Mouse (Mus musculus): ENCODE data around the gene Trim26. TPM values are rescaled to one million over a fixed set of nuclear protein-coding genes. Genes with fewer than 3 reads are reported as not detected.
A peak's percentile ranks its signal among the peaks of the same experiment; 100 is the strongest.
"Not testable (repeated sequence)": the region's sequence is repeated elsewhere in the genome, so short reads cannot be mapped to it uniquely, and the experiment has no call there.

The Trim26 gene
- polyA plus RNA-seq, 1 experiment from 2014 or later: 39.9 TPM

DNA sequence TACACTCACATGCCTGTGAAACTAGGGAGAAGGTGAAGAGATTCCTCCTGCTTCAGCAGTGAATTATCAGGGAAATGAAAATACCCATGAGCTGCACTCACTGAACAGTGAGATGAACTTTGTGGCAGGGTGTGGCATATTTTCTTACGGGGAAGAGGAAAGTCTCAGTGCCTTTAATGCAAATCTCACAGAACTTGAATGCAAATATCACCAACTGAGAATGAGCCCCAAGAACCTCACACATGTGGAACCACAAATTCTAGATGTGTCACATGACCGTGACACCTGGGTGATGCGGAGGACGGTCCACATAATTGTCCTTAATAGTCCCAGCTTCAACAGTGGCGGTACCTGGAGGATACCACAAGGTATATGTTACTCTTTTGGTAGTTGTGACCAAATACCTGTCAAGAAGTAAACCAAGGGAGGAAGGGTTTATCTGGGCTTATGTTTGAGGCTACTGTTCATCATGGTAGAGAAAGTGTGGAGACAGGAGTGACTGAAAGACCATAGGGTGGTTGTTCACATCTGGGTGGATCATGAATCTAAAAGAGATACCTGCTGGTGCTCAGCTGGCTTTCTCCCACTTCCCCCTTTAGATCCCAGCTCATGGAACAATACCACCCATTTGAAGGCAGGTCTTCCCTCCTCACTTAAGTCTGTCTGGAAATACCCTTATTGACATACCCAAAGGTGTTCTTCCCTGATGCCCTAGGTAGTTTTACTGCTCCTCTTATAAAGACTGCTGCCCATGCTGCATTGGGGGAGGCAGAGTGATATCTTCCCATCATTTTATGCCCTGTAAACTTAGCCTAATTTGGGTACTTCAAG lies 53.4 kb downstream of the Trim26 start, which contains the start of gene Trim40:
TSS of gene Trim40 (minus strand) at position 51 of the 831 bp plus-strand sequence.
- Histone ChIP-seq H3K4me1 (ENCODE audit: control insufficient read depth, insufficient read depth, low read length) (no peaks in the 10 kb centered on the region), H3K36me3 (ENCODE audit: control insufficient read depth, insufficient read depth, low read length) (no peaks in the 10 kb centered on the region), H3K9me3 (replicated peaks; ENCODE audit: control insufficient read depth, low read length) (no peaks in the 10 kb centered on the region), H3K27ac (ENCODE audit: low read length) (no peak within 1 kb of the TSS), H3K4me3 (replicated peaks; ENCODE audit: low read length) (no peak within 1 kb of the TSS), H3K4me2 (ENCODE audit: low read depth, low read length) (no peak within 1 kb of the TSS), H3K27me3 (ENCODE audit: control insufficient read depth, insufficient read depth, low read length) (no peaks in the 10 kb centered on the region), H3K9ac (ENCODE audit: low read length) (no peak within 1 kb of the TSS)
- ATAC-seq (ENCODE audit: insufficient read depth, low FRiP score): no peak
- 77% methylated on average over 5 of the region's 5 CpGs for WGBS

DNA sequence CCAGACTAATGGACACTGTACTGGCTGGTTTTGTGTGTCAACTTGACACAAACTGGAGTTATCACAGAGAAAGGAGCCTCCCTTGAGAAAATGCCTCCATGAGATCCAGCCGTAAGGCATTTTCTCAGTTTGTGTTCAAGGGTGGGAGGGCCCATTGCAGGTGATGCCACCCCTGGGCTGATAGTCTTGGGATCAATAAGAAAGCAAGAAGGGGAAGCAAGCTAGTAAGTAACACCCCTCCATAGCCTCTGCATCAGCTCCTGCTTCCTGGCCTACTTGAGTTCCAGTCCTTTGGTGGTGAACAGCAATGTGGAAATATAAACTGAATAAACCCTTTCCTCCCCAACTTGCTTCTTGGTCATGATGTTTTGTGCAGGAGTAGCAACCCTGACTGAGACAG lies 54.6 kb downstream of the Trim26 start:
- not testable (repeated sequence) for H3K4me2 ChIP-seq (ENCODE audit: low read depth, low read length); H3K27me3 ChIP-seq (ENCODE audit: control insufficient read depth, insufficient read depth, low read length); H3K27ac ChIP-seq (ENCODE audit: low read length); ATAC-seq (ENCODE audit: insufficient read depth, low FRiP score); H3K4me1 ChIP-seq (ENCODE audit: control insufficient read depth, insufficient read depth, low read length); H3K36me3 ChIP-seq (ENCODE audit: control insufficient read depth, insufficient read depth, low read length); H3K9ac ChIP-seq (ENCODE audit: low read length); H3K4me3 ChIP-seq (replicated peaks; ENCODE audit: low read length); H3K9me3 ChIP-seq (replicated peaks; ENCODE audit: control insufficient read depth, low read length)
- WGBS: 81% methylated on average over 1 of the region's 1 CpGs

GRCm38 (mm10) chr17:36892362-36892761 lies 55.4 kb downstream of the Trim26 start:
- Histone ChIP-seq H3K4me2 (ENCODE audit: low read depth, low read length) (no peak overlapping the region), H3K36me3 (ENCODE audit: control insufficient read depth, insufficient read depth, low read length) (no peaks in the 10 kb centered on the region), H3K27me3 (ENCODE audit: control insufficient read depth, insufficient read depth, low read length) (no peaks in the 10 kb centered on the region), H3K27ac (ENCODE audit: low read length) (no peak overlapping the region), H3K4me1 (ENCODE audit: control insufficient read depth, insufficient read depth, low read length) (no peaks in the 10 kb centered on the region), H3K4me3 (replicated peaks; ENCODE audit: low read length) (no peak overlapping the region), H3K9me3 (replicated peaks; ENCODE audit: control insufficient read depth, low read length) (no peaks in the 10 kb centered on the region), H3K9ac (ENCODE audit: low read length) (no peak overlapping the region)
- WGBS: 8% methylated on average over 2 of the region's 2 CpGs
- ATAC-seq (ENCODE audit: insufficient read depth, low FRiP score): no peak

- Histone ChIP-seq H3K27me3 (ENCODE audit: control insufficient read depth, insufficient read depth, low read length) (no peaks in the 10 kb centered on the region), H3K9ac (ENCODE audit: low read length) (no peak overlapping the region), H3K36me3 (ENCODE audit: control insufficient read depth, insufficient read depth, low read length) (no peaks in the 10 kb centered on the region), H3K4me2 (ENCODE audit: low read depth, low read length) (no peak overlapping the region), H3K4me1 (ENCODE audit: control insufficient read depth, insufficient read depth, low read length) (no peaks in the 10 kb centered on the region), H3K27ac (ENCODE audit: low read length) (no peak overlapping the region), H3K9me3 (replicated peaks; ENCODE audit: control insufficient read depth, low read length) (no peaks in the 10 kb centered on the region), H3K4me3 (replicated peaks; ENCODE audit: low read length) (no peak overlapping the region)
- WGBS: 48% methylated on average over 5 of the region's 5 CpGs
- no peak for ATAC-seq (ENCODE audit: insufficient read depth, low FRiP score)
Measured at GRCm38 (mm10) chr17:36893387-36893786, 56.5 kb downstream of the Trim26 start.

DNA sequence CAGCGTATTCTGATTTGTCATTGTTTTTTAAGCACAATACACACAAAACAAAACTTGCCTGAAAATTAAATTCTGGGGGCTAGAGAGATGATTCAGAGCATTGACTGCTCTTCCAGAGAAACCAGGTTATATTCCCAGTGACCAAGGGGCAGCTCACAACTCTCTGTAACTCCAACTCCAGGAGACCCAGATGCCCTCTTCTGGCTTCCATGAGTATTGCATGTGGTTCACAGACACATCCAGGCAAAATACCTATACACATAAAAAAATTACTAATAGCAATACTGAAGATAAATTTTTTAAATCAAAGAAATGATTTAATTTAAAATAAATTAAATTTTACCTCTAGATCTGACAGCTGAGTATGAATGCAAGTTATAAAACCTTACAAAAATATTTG lies 59.6 kb downstream of the Trim26 start:
- Histone ChIP-seq H3K36me3 (ENCODE audit: control insufficient read depth, insufficient read depth, low read length) (no peaks in the 10 kb centered on the region), H3K4me1 (ENCODE audit: control insufficient read depth, insufficient read depth, low read length) (no peaks in the 10 kb centered on the region), H3K9ac (ENCODE audit: low read length) (no peak overlapping the region), H3K27ac (ENCODE audit: low read length) (no peak overlapping the region), H3K27me3 (ENCODE audit: control insufficient read depth, insufficient read depth, low read length) (no peaks in the 10 kb centered on the region), H3K4me3 (replicated peaks; ENCODE audit: low read length) (no peak overlapping the region), H3K4me2 (ENCODE audit: low read depth, low read length) (no peak overlapping the region), H3K9me3 (replicated peaks; ENCODE audit: control insufficient read depth, low read length) (no peaks in the 10 kb centered on the region)
- no peak for ATAC-seq (ENCODE audit: insufficient read depth, low FRiP score)
- WGBS: 76% methylated on average over 1 of the region's 1 CpGs

DNA sequence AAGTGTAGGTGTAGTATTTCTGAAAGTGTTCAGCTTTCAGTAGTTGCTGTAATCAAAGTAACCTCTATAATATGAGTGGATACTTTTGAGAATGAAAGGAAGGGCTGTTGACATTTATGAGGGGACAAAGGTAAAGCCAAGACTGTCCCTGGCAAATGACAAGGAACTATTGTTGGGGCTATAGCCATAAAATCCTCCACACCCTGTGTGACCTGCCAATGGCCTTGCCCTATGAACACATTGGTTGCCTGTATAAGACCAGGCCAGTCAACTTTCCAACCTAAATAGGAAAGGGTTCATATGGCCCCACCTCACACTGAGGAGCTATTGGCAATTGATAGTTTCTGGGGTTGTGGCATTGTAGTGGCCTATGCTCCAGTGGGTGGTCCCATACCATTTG lies 60.1 kb downstream of the Trim26 start:
- no peaks in the 10 kb centered on the region for H3K4me1 ChIP-seq (ENCODE audit: control insufficient read depth, insufficient read depth, low read length)
- no peaks in the 10 kb centered on the region for H3K9me3 ChIP-seq (replicated peaks; ENCODE audit: control insufficient read depth, low read length)
- no peak overlapping the region for H3K27ac ChIP-seq (ENCODE audit: low read length)
- H3K36me3 ChIP-seq (ENCODE audit: control insufficient read depth, insufficient read depth, low read length): no peaks in the 10 kb centered on the region
- H3K27me3 ChIP-seq (ENCODE audit: control insufficient read depth, insufficient read depth, low read length): no peaks in the 10 kb centered on the region
- no peak overlapping the region for H3K9ac ChIP-seq (ENCODE audit: low read length)
- no peak overlapping the region for H3K4me2 ChIP-seq (ENCODE audit: low read depth, low read length)
- no peak overlapping the region for H3K4me3 ChIP-seq (replicated peaks; ENCODE audit: low read length)
- peak; percentile 67; the same call in 1 of the 2 replicates for ATAC-seq (ENCODE audit: insufficient read depth, low FRiP score)

DNA sequence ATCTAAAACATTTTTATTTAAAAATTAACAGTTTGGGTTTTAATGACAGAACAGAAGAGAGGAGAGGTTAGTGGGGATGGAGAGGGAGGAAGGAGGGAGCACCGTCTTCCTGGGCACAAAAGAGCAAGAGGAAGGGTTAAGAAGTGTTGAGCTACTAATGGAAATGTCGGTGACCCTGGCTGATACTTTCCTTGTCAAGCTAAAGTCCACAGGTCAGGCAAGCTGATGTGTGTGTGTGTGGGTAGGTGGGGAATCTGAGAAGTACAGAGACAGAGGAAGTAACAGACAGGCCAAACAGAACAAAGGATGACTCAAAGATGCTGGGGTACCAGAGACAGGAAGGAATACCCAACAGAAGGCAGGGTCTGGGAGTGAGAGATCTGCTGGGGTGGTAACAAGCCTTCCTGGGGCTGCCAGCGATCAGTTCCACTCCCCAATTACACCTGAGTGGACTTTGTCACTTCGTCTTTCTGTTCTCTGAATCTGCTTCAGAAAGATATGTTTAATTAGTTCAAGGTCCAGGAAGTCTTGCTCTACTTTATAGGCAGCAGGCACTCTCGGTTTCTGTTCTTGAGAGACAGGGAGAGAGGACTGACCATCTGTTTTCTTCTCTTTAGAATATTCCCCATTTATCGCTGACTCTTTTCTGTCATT lies 60.7 kb downstream of the Trim26 start, which contains the start of gene Trim31:
TSS of gene Trim31 (plus strand) at position 567 of the 654 bp plus-strand sequence.
- H3K27ac ChIP-seq (ENCODE audit: low read length): peak within 1 kb of the TSS; percentile 50
- no peaks in the 10 kb centered on the region for H3K4me1 ChIP-seq (ENCODE audit: control insufficient read depth, insufficient read depth, low read length)
- no peak within 1 kb of the TSS for H3K4me2 ChIP-seq (ENCODE audit: low read depth, low read length)
- no peak within 1 kb of the TSS for H3K4me3 ChIP-seq (replicated peaks; ENCODE audit: low read length)
- no peak within 1 kb of the TSS for H3K9ac ChIP-seq (ENCODE audit: low read length)
- no peaks in the 10 kb centered on the region for H3K36me3 ChIP-seq (ENCODE audit: control insufficient read depth, insufficient read depth, low read length)
- H3K27me3 ChIP-seq (ENCODE audit: control insufficient read depth, insufficient read depth, low read length): no peaks in the 10 kb centered on the region
- no peaks in the 10 kb centered on the region for H3K9me3 ChIP-seq (replicated peaks; ENCODE audit: control insufficient read depth, low read length)
- ATAC-seq (ENCODE audit: insufficient read depth, low FRiP score): no peak
- 54% methylated on average over 6 of the region's 6 CpGs for WGBS

GRCm38 (mm10) chr17:36899376-36899775 lies 62.4 kb downstream of the Trim26 start:
- H3K9ac ChIP-seq (ENCODE audit: low read length): no peak overlapping the region
- no peaks in the 10 kb centered on the region for H3K36me3 ChIP-seq (ENCODE audit: control insufficient read depth, insufficient read depth, low read length)
- ATAC-seq (ENCODE audit: insufficient read depth, low FRiP score): no peak
- no peaks in the 10 kb centered on the region for H3K9me3 ChIP-seq (replicated peaks; ENCODE audit: control insufficient read depth, low read length)
- no peaks in the 10 kb centered on the region for H3K4me1 ChIP-seq (ENCODE audit: control insufficient read depth, insufficient read depth, low read length)
- H3K4me3 ChIP-seq (replicated peaks; ENCODE audit: low read length): no peak overlapping the region
- no peaks in the 10 kb centered on the region for H3K27me3 ChIP-seq (ENCODE audit: control insufficient read depth, insufficient read depth, low read length)
- no peak overlapping the region for H3K27ac ChIP-seq (ENCODE audit: low read length)
- no peak overlapping the region for H3K4me2 ChIP-seq (ENCODE audit: low read depth, low read length)
- WGBS: 83% methylated on average over 4 of the region's 4 CpGs

- Histone ChIP-seq H3K9me3 (replicated peaks; ENCODE audit: control insufficient read depth, low read length) (no peaks in the 10 kb centered on the region), H3K27me3 (ENCODE audit: control insufficient read depth, insufficient read depth, low read length) (no peaks in the 10 kb centered on the region), H3K36me3 (ENCODE audit: control insufficient read depth, insufficient read depth, low read length) (no peaks in the 10 kb centered on the region), H3K4me2 (ENCODE audit: low read depth, low read length) (no peak overlapping the region), H3K4me3 (replicated peaks; ENCODE audit: low read length) (no peak overlapping the region), H3K9ac (ENCODE audit: low read length) (no peak overlapping the region), H3K27ac (ENCODE audit: low read length) (no peak overlapping the region), H3K4me1 (ENCODE audit: control insufficient read depth, insufficient read depth, low read length) (no peaks in the 10 kb centered on the region)
- no peak for ATAC-seq (ENCODE audit: insufficient read depth, low FRiP score)
- 75% methylated on average over 5 of the region's 5 CpGs for WGBS
Measured at GRCm38 (mm10) chr17:36900001-36900400, 63.1 kb downstream of the Trim26 start.

All from stomach, embryonic 16.5 days (tissue).